Mouse (Mus musculus): ENCODE data around the gene Glyr1.

DNA sequence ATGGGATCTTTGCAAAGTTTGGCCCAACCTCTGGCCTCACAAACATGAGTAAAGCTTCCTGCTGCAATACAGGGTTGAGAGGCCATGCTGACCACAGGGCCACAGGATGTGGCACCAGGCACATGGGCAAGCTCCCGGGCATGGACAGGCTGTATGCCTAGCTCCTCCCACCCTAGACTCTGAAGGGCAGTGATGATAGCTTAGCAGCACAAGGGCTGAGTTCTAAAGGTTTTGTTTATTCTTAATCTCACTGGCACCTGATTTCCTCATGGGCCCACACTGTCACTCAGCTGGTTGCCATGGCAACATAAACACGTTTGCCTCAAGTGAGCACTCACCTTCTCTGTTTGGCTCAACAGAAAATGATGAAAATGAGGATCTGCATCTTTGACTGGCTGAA lies 19.8 kb downstream of the Glyr1 start:
- TF ChIP-seq CTCF (conservative IDR thresholded peaks at IDR 0.05; ENCODE audit: insufficient read depth, insufficient read length, low read depth, low read length) = no peak
- no peak for TF ChIP-seq POLR2A (IDR thresholded peaks at IDR 0.05; ENCODE audit: low read depth, low read length)

Data from kidney, adult 2 months (tissue).